Mouse (Mus musculus) thymus, adult 2 months (tissue): ENCODE results near the gene Eif4a2. TPM values are rescaled to one million over a fixed set of nuclear protein-coding genes. Genes with fewer than 3 reads are reported as not detected.
A peak's percentile ranks its signal among the peaks of the same experiment; 100 is the strongest.

Experiments used
- DNase-seq: peaks from one replicate; pipeline ENCODE4 v3.0.0; 2021
- H3K27ac ChIP-seq: fragments of 200-500 bp; 2 replicates; pipeline ENCODE4 v1.5.1; 2012; ENCODE audit warnings: low read length, control low read depth; ENCODE audit not compliant: control insufficient read depth, insufficient read depth
- H3K27me3 ChIP-seq: fragments of 200-500 bp; 2 replicates; pipeline ENCODE4 v1.6.1; 2012; ENCODE audit warnings: mild to moderate bottlenecking, low read length, moderate library complexity, mixed read lengths; ENCODE audit not compliant: control insufficient read depth, insufficient read depth
- H3K36me3 ChIP-seq: fragments of 200-500 bp; 2 replicates; pipeline ENCODE4 v1.6.1; 2012; ENCODE audit warnings: mild to moderate bottlenecking, low read length, moderate library complexity; ENCODE audit not compliant: control insufficient read depth, insufficient read depth
- H3K4me1 ChIP-seq: fragments of 200-500 bp; replicated peaks from 2 replicates; pipeline ENCODE4 v1.6.1; 2012; ENCODE audit warnings: low read length; ENCODE audit not compliant: control insufficient read depth, insufficient read depth
- H3K4me3 ChIP-seq: fragments of 200-500 bp; 2 replicates; pipeline ENCODE4 v1.5.1; 2012; ENCODE audit warnings: mild to moderate bottlenecking, low read length, control low read depth, moderate library complexity; ENCODE audit not compliant: control insufficient read depth, insufficient read depth
- CTCF ChIP-seq: fragments of 200-500 bp; IDR thresholded peaks from 2 replicates; pipeline ENCODE4 v1.5.1; 2012; ENCODE audit warnings: mild to moderate bottlenecking, control low read depth, low read length, moderate library complexity, borderline replicate concordance; ENCODE audit not compliant: control insufficient read depth, poor library complexity, insufficient read depth; ENCODE audit errors: extremely low read depth
- POLR2A ChIP-seq: fragments of 200-500 bp; IDR thresholded peaks from 2 replicates; pipeline ENCODE4 v1.6.1; 2012; ENCODE audit warnings: mild to moderate bottlenecking, low read length, control low read depth, moderate library complexity; ENCODE audit not compliant: control insufficient read depth, poor library complexity, insufficient read depth; ENCODE audit errors: extremely low read depth
- WGBS: fragments of 180-500 bp; shearing (Covaris S2); methylation state at CpG from one replicate; pipeline ENCODE4 v1.1.7; 2018; 5-methylcytosine and 5-hydroxymethylcytosine counted together
- polyA plus RNA-seq: library from polyadenylated mRNA; depleted of rRNA; stranded (reverse); fragments of >200 nt; gene quantifications from 2 replicates; pipeline ENCODE4 v1.2.3, GENCODE M21; 2012

The Eif4a2 gene
- polyA plus RNA-seq, 1 experiment, result 137 TPM

GRCm38 (mm10) chr16:23114339-23115171 lies 7.3 kb downstream of the Eif4a2 start:
- Histone ChIP-seq H3K27ac (no peak overlapping the region), H3K4me3 (no peak overlapping the region), H3K4me1 (no peaks in the 10 kb centered on the region), H3K36me3 (peaks cover 65% of the 10 kb centered on the region), H3K27me3 (no peaks in the 10 kb centered on the region)
- TF ChIP-seq POLR2A (no peak), CTCF (no peak)
- 63% methylated on average over 5 of the region's 5 CpGs for WGBS
- no peak for DNase-seq

GRCm38 (mm10) chr16:23115486-23115885 lies 8.2 kb downstream of the Eif4a2 start:
- peaks cover 60% of the 10 kb centered on the region for H3K36me3 ChIP-seq
- H3K4me1 ChIP-seq, result no peaks in the 10 kb centered on the region
- TF ChIP-seq CTCF (no peak), POLR2A (no peak)
- no peak for DNase-seq
- WGBS, result 94% methylated on average over 3 of the region's 3 CpGs
- H3K27ac ChIP-seq, result no peak overlapping the region
- no peaks in the 10 kb centered on the region for H3K27me3 ChIP-seq
- H3K4me3 ChIP-seq, result no peak overlapping the region

- WGBS, result 90% methylated on average over 4 of the region's 4 CpGs
- H3K27ac ChIP-seq, result no peak overlapping the region
- no peak overlapping the region for H3K4me3 ChIP-seq
- TF ChIP-seq CTCF (no peak), POLR2A (no peak)
- peaks cover 47% of the 10 kb centered on the region for H3K36me3 ChIP-seq
- no peaks in the 10 kb centered on the region for H3K4me1 ChIP-seq
- DNase-seq, result no peak
- H3K27me3 ChIP-seq, result no peaks in the 10 kb centered on the region
Measured at GRCm38 (mm10) chr16:23117173-23117572, 9.9 kb downstream of the Eif4a2 start.

- H3K4me1 ChIP-seq, result 0 out of 2 replicates have a peak, but pooled peaks cover 2% of the 10 kb centered on the region
- no peaks in the 10 kb centered on the region for H3K27me3 ChIP-seq
- no peak overlapping the region for H3K4me3 ChIP-seq
- H3K36me3 ChIP-seq, result peaks cover 20% of the 10 kb centered on the region; the same call in 1 of the 2 replicates
- H3K27ac ChIP-seq, result no peak overlapping the region
- DNase-seq, result no peak
- TF ChIP-seq POLR2A, result no peak
- TF ChIP-seq CTCF, result no peak
- 94% methylated on average over 3 of the region's 3 CpGs for WGBS
Measured at GRCm38 (mm10) chr16:23122446-23122845, 15.2 kb downstream of the Eif4a2 start.

- Histone ChIP-seq H3K4me3 (no peak overlapping the region), H3K27me3 (no peaks in the 10 kb centered on the region), H3K36me3 (peaks cover 16% of the 10 kb centered on the region; the same call in 1 of the 2 replicates), H3K4me1 (peaks cover 2% of the 10 kb centered on the region), H3K27ac (no peak overlapping the region)
- DNase-seq, result no peak
- TF ChIP-seq POLR2A, result no peak
- WGBS, result 94% methylated on average over 4 of the region's 4 CpGs
Measured at GRCm38 (mm10) chr16:23123104-23123503, 15.9 kb downstream of the Eif4a2 start.

GRCm38 (mm10) chr16:23124398-23124797 lies 17.2 kb downstream of the Eif4a2 start:
- peaks cover 8% of the 10 kb centered on the region for H3K4me1 ChIP-seq
- no peak for DNase-seq
- WGBS, result 94% methylated on average over 4 of the region's 4 CpGs
- H3K4me3 ChIP-seq, result no peak overlapping the region
- no peaks in the 10 kb centered on the region for H3K27me3 ChIP-seq
- H3K27ac ChIP-seq, result no peak overlapping the region
- peaks cover 13% of the 10 kb centered on the region; the same call in 1 of the 2 replicates for H3K36me3 ChIP-seq
- TF ChIP-seq POLR2A (no peak), CTCF (no peak)

GRCm38 (mm10) chr16:23127311-23127672 lies 20.0 kb downstream of the Eif4a2 start:
- peaks cover 8% of the 10 kb centered on the region for H3K4me1 ChIP-seq
- 2% methylated on average over 4 of the region's 4 CpGs for WGBS
- H3K27ac ChIP-seq, result no peak overlapping the region
- H3K4me3 ChIP-seq, result peak overlapping the region; percentile 78
- no peaks in the 10 kb centered on the region for H3K27me3 ChIP-seq
- no peak for TF ChIP-seq CTCF
- TF ChIP-seq POLR2A, result no peak
- H3K36me3 ChIP-seq, result peaks cover 3% of the 10 kb centered on the region; the same call in 1 of the 2 replicates
- no peak for DNase-seq
